Mouse (Mus musculus): Measurements from ENCODE around the gene Dhx9. TPM values are rescaled to one million over a fixed set of nuclear protein-coding genes. Genes with fewer than 3 reads are reported as not detected.
"Not testable (repeated sequence)": the region's sequence is repeated elsewhere in the genome, so short reads cannot be mapped to it uniquely, and the experiment has no call there.

Gene Dhx9
- polyA plus RNA-seq (2016; fragmentation: Nextera tagmentation; extraction: Ambion mirVana): 46.3 and 47.1 TPM in 2 replicates

DNA sequence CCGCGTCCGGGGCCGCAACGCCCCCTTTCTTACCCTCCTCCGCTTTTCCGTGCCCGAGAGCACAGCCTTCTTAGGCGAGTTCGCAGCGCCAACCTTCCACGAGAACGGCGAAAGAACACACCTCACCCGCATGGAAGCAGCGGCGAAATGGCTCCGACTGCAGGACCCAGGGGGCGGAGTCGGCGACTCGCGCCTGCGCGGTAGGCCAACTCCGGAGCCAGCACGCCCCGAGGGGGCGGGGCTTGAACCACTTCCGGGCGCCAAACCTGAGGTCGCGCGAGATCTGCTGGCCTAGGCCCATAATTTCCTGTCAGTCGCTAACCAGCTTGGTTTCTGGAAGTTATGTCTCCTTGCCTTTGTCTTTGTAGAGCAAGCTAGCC lies at the start of gene Dhx9:
Gene Dhx9 (minus strand): TSS at position 161 of the 380 bp plus-strand sequence.
- Histone ChIP-seq H3K9ac (peak within 1 kb of the TSS; percentile 99), H3K4me3 (peak within 1 kb of the TSS; percentile 99), H3K36me3 (peaks cover 2% of the 10 kb centered on the region; the same call in 1 of the 2 replicates), H3K4me2 (replicated peaks) (peak within 1 kb of the TSS; percentile 89), H3K4me1 (peaks cover 17% of the 10 kb centered on the region), H3K27me3 (no peaks in the 10 kb centered on the region), H3K27ac (peak within 1 kb of the TSS; percentile 96), H3K9me3 (no peaks in the 10 kb centered on the region)
- ATAC-seq (ENCODE audit: insufficient number of reproducible peaks, insufficient read depth, low FRiP score, low TSS enrichment): peak; percentile 72
- WGBS: 0% methylated on average over 35 of the region's 35 CpGs

- Histone ChIP-seq H3K36me3 (no peaks in the 10 kb centered on the region), H3K27ac (no peak overlapping the region), H3K9me3 (no peaks in the 10 kb centered on the region), H3K9ac (no peak overlapping the region), H3K4me3 (no peak overlapping the region), H3K4me2 (replicated peaks) (no peak overlapping the region), H3K27me3 (no peaks in the 10 kb centered on the region), H3K4me1 (peaks cover 7% of the 10 kb centered on the region)
- no peak for ATAC-seq (ENCODE audit: insufficient number of reproducible peaks, insufficient read depth, low FRiP score, low TSS enrichment)
- 45% methylated on average over 9 of the region's 9 CpGs for WGBS
These were observed 48.2 kb upstream of the Dhx9 start for GRCm38 (mm10) chr1:153535611-153536010.

DNA sequence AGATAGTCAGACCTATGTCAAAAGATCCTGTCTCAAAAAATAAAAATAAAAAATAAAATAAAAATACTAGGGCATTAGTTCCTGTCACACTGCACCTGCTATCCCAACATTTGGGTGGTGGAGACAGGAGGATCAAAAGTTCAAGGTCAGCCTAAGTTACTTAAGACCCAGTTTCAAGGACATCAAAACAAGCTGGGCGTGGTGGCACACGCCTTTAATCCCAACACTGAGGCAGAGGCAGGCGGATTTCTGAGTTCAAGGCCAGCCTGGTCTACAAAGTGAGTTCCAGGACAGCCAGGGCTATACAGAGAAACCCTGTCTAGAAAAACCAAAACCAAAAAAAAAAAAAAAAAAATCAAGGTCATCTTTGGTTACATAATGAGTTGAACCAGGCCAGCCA lies 45.4 kb upstream of the Dhx9 start:
- H3K4me1 ChIP-seq; H3K4me2 ChIP-seq (replicated peaks); H3K9me3 ChIP-seq; H3K9ac ChIP-seq; ATAC-seq (ENCODE audit: insufficient number of reproducible peaks, insufficient read depth, low FRiP score, low TSS enrichment); H3K4me3 ChIP-seq; H3K36me3 ChIP-seq; H3K27me3 ChIP-seq: not testable (repeated sequence)
- 90% methylated on average over 3 of the region's 3 CpGs for WGBS
- peak overlapping the region; percentile 75 for H3K27ac ChIP-seq

DNA sequence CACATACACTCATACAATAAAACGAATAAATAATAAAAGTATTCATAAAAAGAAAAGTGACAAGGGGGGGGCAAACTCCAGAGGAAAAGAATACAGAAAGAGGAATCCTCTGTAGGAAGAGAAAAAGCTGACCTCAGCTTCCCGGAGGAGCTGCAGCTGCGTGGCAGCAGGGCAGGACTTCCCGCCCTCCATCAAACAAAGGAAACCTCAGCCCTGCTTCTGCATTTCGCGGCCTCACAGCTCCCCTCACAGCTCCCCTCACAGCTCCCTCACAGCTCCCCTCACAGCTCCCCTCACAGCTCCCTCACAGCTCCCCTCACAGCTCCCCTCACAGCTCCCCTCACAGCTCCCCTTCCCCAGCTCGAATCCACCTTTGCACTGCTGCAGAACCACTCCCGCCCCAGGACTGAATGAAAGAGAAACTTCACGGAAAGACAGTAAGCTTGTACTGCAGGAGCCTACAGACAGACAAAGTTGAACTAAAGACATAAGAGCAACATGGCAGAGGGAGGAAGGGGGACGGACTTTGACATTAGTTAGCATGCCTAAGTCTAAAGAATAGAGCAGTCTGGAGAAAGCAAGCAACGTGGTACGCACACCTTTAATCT lies 44.9 kb upstream of the Dhx9 start:
- H3K9ac ChIP-seq: no peak overlapping the region
- no peaks in the 10 kb centered on the region for H3K36me3 ChIP-seq
- no peaks in the 10 kb centered on the region for H3K9me3 ChIP-seq
- H3K27me3 ChIP-seq: no peaks in the 10 kb centered on the region
- no peak overlapping the region for H3K4me3 ChIP-seq
- peak overlapping the region; percentile 75 for H3K27ac ChIP-seq
- WGBS: 17% methylated on average over 12 of the region's 12 CpGs
- peak overlapping the region; percentile 37 for H3K4me2 ChIP-seq (replicated peaks)
- ATAC-seq (ENCODE audit: insufficient number of reproducible peaks, insufficient read depth, low FRiP score, low TSS enrichment): no peak
- peaks cover 7% of the 10 kb centered on the region for H3K4me1 ChIP-seq

DNA sequence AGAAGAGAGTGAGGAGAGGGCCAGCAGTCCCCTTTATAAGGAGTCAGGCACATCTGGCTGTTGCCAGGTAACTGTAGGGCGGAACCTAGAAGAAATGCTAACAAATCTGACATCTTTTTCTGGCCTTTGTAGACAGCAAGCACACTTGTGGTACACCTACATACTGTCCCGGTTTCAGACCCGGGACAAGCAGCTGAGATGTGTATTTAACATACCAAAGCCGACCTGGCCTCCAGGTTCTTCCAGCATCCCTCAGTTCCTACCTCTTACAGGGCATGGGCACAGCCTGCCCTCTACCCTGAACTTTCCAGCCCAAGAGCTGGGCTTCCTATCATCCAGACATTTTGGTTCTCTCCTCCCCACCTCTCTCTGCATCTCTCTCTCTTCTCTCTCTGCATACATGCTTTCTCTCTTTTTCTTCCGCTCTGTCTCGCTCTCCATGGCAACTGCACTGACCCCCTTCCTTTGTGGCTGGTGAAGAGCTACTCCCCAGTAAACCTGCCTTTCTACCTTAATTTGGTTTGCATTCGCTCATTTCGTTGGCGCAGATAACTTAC lies 44.3 kb upstream of the Dhx9 start:
- Histone ChIP-seq H3K9me3 (no peaks in the 10 kb centered on the region), H3K9ac (no peak overlapping the region), H3K4me2 (replicated peaks) (peak overlapping the region; percentile 37; the same call in 1 of the 2 replicates), H3K36me3 (no peaks in the 10 kb centered on the region), H3K4me1 (peaks cover 7% of the 10 kb centered on the region), H3K27ac (peak overlapping the region; percentile 75), H3K27me3 (no peaks in the 10 kb centered on the region), H3K4me3 (no peak overlapping the region)
- WGBS: 24% methylated on average over 9 of the region's 9 CpGs
- ATAC-seq (ENCODE audit: insufficient number of reproducible peaks, insufficient read depth, low FRiP score, low TSS enrichment): no peak

DNA sequence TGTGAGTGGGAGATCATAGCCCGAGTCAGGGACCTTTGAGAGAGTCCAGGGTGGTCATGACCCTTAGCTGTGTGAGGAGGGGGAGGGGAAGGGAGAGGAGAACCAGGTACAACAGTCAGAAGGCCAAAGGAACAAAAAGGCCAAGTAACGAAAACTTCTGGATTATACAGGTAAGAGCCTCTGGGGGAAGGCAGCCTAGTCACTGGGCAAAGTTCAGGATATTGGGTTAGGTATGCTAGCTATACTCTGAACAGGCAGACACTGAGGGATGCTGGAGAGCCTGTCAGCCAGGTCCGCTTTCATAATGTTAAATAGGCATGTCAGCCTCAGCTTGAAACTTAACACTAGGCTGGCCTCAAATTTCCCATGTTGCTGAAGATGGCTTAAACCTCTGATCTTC lies 34.7 kb upstream of the Dhx9 start:
- no peaks in the 10 kb centered on the region for H3K36me3 ChIP-seq
- no peaks in the 10 kb centered on the region for H3K4me1 ChIP-seq
- H3K4me3 ChIP-seq: no peak overlapping the region
- no peak overlapping the region for H3K27ac ChIP-seq
- no peak overlapping the region for H3K9ac ChIP-seq
- H3K27me3 ChIP-seq: no peaks in the 10 kb centered on the region
- H3K4me2 ChIP-seq (replicated peaks): no peak overlapping the region
- ATAC-seq (ENCODE audit: insufficient number of reproducible peaks, insufficient read depth, low FRiP score, low TSS enrichment): no peak
- H3K9me3 ChIP-seq: no peaks in the 10 kb centered on the region
- 35% methylated on average over 3 of the region's 3 CpGs for WGBS

DNA sequence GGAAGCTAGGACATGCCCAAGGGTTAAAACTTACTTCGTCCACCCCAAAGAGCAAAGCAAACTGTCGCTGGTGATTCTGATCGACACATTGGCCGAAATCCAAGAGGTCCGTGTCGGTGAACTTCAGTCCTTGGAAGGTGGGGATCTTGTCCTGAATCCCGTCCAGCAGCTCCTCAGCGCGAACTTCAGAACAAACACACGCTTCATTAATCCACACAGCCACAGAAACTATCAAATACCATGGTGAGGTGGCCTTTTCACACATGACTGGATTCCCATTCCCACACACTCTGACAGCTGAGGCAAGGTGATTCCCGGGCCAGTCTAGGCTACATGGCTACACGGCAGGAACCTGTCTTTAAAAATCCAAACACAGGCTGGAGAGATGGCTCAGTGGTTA lies 27.9 kb upstream of the Dhx9 start:
- H3K27ac ChIP-seq: no peak overlapping the region

DNA sequence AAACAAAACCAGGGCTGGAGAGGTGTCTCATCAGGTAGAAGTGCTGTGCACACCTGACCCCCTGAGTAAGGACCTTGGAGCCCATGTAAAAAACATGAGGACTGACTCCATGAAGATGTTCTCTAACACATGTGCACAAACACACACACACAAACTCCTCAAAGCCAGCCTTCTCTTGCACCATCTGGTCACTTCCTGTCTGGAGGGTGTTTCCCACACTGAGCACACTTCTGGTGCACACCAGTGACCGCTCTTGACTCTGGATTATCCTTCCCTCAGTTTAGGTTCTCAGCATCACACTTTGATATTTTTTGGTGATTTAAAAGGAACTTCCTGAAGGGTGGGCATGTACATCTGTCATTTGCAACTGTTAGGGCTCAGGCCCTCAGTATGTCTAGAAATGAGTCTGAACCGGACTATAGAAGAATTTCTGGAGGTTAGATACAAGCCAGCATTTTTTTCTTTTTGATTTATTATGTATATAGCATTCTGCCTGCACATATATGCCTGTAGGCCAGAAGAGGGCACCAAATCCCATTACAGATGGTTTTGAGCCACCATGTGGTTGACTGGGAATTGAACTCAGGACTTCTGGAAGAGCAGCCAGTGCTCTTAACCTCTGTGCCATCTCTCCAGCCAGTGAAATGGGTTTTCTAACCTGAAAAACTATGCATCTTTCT lies 23.0 kb upstream of the Dhx9 start:
- Histone ChIP-seq H3K27me3 (no peaks in the 10 kb centered on the region), H3K9ac (no peak overlapping the region), H3K27ac (no peak overlapping the region), H3K4me3 (no peak overlapping the region), H3K4me1 (no peaks in the 10 kb centered on the region), H3K36me3 (no peaks in the 10 kb centered on the region), H3K9me3 (no peaks in the 10 kb centered on the region), H3K4me2 (replicated peaks) (no peak overlapping the region)
- ATAC-seq (ENCODE audit: insufficient number of reproducible peaks, insufficient read depth, low FRiP score, low TSS enrichment): no peak
- WGBS: 61% methylated on average over 2 of the region's 2 CpGs

More for the DNA sequence above, 27.9 kb upstream of the Dhx9 start:
- H3K36me3 ChIP-seq: no peaks in the 10 kb centered on the region
- ATAC-seq (ENCODE audit: insufficient number of reproducible peaks, insufficient read depth, low FRiP score, low TSS enrichment): no peak
- no peak overlapping the region for H3K4me3 ChIP-seq
- H3K9ac ChIP-seq: no peak overlapping the region
- no peaks in the 10 kb centered on the region for H3K4me1 ChIP-seq
- 89% methylated on average over 12 of the region's 12 CpGs for WGBS
- H3K9me3 ChIP-seq: no peaks in the 10 kb centered on the region
- no peaks in the 10 kb centered on the region for H3K27me3 ChIP-seq
- no peak overlapping the region for H3K4me2 ChIP-seq (replicated peaks)

DNA sequence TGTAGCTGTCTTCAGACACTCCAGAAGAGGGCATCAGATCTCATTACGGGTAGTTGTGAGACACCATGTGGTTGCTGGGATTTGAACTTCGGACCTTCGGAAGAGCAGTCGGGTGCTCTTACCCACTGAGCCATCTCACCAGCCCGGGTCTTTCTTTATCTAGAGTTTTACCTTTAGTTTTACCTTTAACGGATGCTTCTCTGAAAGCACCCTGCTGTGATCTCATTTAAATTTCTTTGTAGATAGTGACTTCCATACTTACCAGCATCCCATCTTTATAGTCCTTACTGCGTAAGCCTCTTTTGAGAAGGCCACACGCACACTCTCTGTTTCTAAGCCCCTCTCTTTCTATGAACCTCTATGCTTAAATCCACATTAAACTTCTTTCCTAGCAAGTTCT lies 22.1 kb upstream of the Dhx9 start:
- not testable (repeated sequence) for H3K36me3 ChIP-seq; H3K4me3 ChIP-seq; ATAC-seq (ENCODE audit: insufficient number of reproducible peaks, insufficient read depth, low FRiP score, low TSS enrichment); H3K4me2 ChIP-seq (replicated peaks); H3K27me3 ChIP-seq; H3K9me3 ChIP-seq; H3K4me1 ChIP-seq; H3K9ac ChIP-seq; H3K27ac ChIP-seq
- WGBS: 59% methylated on average over 8 of the region's 8 CpGs

GRCm38 (mm10) chr1:153509012-153509411 lies 21.6 kb upstream of the Dhx9 start:
- Histone ChIP-seq H3K9me3 (no peaks in the 10 kb centered on the region), H3K9ac (no peak overlapping the region), H3K27me3 (no peaks in the 10 kb centered on the region), H3K4me3 (no peak overlapping the region), H3K4me2 (replicated peaks) (no peak overlapping the region), H3K4me1 (no peaks in the 10 kb centered on the region), H3K36me3 (no peaks in the 10 kb centered on the region), H3K27ac (no peak overlapping the region)
- 79% methylated on average over 6 of the region's 6 CpGs for WGBS
- ATAC-seq (ENCODE audit: insufficient number of reproducible peaks, insufficient read depth, low FRiP score, low TSS enrichment): no peak

DNA sequence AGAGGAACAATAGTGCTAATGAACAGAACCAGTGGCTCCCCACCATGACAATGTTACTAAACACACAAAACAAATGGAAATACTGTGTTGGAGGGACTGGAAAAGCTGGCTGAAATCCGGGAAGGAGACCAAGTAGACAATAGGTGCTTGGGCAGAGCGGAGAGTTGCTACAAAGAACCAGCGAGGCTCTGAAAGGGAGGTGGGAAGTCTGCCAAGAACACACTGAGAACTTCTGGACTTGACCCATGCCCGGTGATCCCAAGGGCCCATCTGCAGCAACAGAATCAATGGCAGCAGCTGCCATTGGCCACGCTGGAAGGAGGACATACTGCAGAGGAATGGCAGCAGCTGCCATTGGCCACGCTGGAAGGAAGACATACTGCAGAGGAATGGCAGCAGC lies 18.8 kb upstream of the Dhx9 start:
- no peak overlapping the region for H3K4me3 ChIP-seq
- H3K9ac ChIP-seq: no peak overlapping the region
- H3K4me1 ChIP-seq: no peaks in the 10 kb centered on the region
- H3K27ac ChIP-seq: no peak overlapping the region
- H3K9me3 ChIP-seq: no peaks in the 10 kb centered on the region
- 86% methylated on average over 6 of the region's 6 CpGs for WGBS
- ATAC-seq (ENCODE audit: insufficient number of reproducible peaks, insufficient read depth, low FRiP score, low TSS enrichment): no peak
- no peak overlapping the region for H3K4me2 ChIP-seq (replicated peaks)
- H3K27me3 ChIP-seq: no peaks in the 10 kb centered on the region
- H3K36me3 ChIP-seq: no peaks in the 10 kb centered on the region

DNA sequence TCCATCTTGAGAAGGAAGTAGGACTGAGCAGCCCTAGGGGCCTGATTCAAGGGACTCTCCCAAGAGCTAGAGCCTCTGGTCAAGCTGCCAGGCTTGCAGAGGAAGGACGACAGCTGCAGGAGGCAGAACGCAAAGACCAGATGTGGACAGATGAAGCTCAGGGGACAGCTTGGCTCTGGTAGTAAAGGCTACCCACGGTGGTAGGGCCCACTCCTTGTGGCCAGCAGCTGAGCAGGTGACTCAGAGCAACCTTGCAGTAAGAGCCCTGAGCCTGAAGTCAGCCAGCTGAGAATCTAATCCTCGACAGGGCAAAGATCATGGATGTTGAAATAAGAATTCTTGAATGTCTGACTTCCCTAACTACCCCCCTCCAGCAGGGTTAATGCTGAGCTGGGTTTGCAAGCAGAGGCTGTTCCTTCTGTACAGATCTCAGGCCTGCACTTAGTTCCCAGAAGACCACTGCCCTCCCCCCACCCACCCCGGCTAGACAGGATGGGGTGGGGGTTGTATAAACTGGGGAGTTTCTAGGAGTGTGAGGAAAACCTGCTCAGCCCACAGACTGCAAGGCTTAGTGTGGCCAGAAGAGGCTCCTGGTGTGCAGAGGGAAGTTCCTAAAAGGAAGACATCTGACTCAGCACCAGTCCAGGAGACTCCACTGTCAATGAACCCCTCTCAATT lies 14.3 kb upstream of the Dhx9 start:
- Histone ChIP-seq H3K27me3 (no peaks in the 10 kb centered on the region), H3K9me3 (no peaks in the 10 kb centered on the region), H3K4me1 (no peaks in the 10 kb centered on the region), H3K9ac (no peak overlapping the region), H3K36me3 (no peaks in the 10 kb centered on the region), H3K4me2 (replicated peaks) (no peak overlapping the region), H3K4me3 (no peak overlapping the region), H3K27ac (no peak overlapping the region)
- ATAC-seq (ENCODE audit: insufficient number of reproducible peaks, insufficient read depth, low FRiP score, low TSS enrichment): peak; percentile 47; the same call in 1 of the 2 replicates
- 38% methylated on average over 5 of the region's 5 CpGs for WGBS

Measured in embryonic facial prominence, embryonic 12.5 days (tissue).